Mouse (Mus musculus) kidney, adult 2 months (tissue): Measurements from ENCODE around the gene Sdf2. TPM values are rescaled to one million over a fixed set of nuclear protein-coding genes. Genes with fewer than 3 reads are reported as not detected.

Experiments used
- DNase-seq: peaks from one replicate; pipeline ENCODE4 v3.0.0; 2021
- H3K27ac ChIP-seq: fragments of 200-500 bp; 2 replicates; pipeline ENCODE4 v1.5.1; 2012; ENCODE audit warnings: low read depth, low read length, control low read depth, inconsistent platforms; ENCODE audit not compliant: insufficient read depth
- H3K27me3 ChIP-seq: fragments of 200-500 bp; replicated peaks from 2 replicates; pipeline ENCODE4 v1.6.1; 2012; ENCODE audit warnings: mild to moderate bottlenecking, moderate library complexity, low read length, inconsistent platforms; ENCODE audit not compliant: control insufficient read depth, insufficient read depth
- H3K36me3 ChIP-seq: fragments of 200-500 bp; 2 replicates; pipeline ENCODE4 v1.6.1; 2012; ENCODE audit warnings: mild to moderate bottlenecking, moderate library complexity, low read length, inconsistent platforms; ENCODE audit not compliant: control insufficient read depth, insufficient read depth
- H3K4me1 ChIP-seq: fragments of 200-500 bp; 2 replicates; pipeline ENCODE4 v1.6.1; 2011; ENCODE audit warnings: low read length; ENCODE audit not compliant: control insufficient read depth, insufficient read depth
- H3K4me3 ChIP-seq: fragments of 200-500 bp; 2 replicates; pipeline ENCODE4 v1.5.1; 2011; ENCODE audit warnings: mild to moderate bottlenecking, low read depth, low read length, control low read depth; ENCODE audit not compliant: insufficient read depth
- CTCF ChIP-seq: fragments of 200-500 bp; conservative IDR thresholded peaks from 2 replicates; pipeline ENCODE4 v1.5.1; 2011; ENCODE audit warnings: low read depth, mild to moderate bottlenecking, control low read depth, low read length, moderate library complexity, mixed read lengths; ENCODE audit not compliant: insufficient read depth, insufficient read length
- POLR2A ChIP-seq: fragments of 200-500 bp; IDR thresholded peaks from one replicate; pipeline ENCODE4 v1.6.1; 2011; ENCODE audit warnings: low read depth, low read length, control low read depth
- WGBS: fragments of 180-500 bp; shearing (Covaris S2); methylation state at CpG from one replicate; pipeline ENCODE4 v1.1.7; 2018; 5-methylcytosine and 5-hydroxymethylcytosine counted together
- polyA plus RNA-seq: library from polyadenylated mRNA; depleted of rRNA; stranded (reverse); fragments of >200 nt; gene quantifications from 2 replicates; pipeline ENCODE4 v1.2.3, GENCODE M21; 2012; rRNA removed

The Sdf2 gene
- polyA plus RNA-seq = 127 and 129 TPM in 2 replicates

DNA sequence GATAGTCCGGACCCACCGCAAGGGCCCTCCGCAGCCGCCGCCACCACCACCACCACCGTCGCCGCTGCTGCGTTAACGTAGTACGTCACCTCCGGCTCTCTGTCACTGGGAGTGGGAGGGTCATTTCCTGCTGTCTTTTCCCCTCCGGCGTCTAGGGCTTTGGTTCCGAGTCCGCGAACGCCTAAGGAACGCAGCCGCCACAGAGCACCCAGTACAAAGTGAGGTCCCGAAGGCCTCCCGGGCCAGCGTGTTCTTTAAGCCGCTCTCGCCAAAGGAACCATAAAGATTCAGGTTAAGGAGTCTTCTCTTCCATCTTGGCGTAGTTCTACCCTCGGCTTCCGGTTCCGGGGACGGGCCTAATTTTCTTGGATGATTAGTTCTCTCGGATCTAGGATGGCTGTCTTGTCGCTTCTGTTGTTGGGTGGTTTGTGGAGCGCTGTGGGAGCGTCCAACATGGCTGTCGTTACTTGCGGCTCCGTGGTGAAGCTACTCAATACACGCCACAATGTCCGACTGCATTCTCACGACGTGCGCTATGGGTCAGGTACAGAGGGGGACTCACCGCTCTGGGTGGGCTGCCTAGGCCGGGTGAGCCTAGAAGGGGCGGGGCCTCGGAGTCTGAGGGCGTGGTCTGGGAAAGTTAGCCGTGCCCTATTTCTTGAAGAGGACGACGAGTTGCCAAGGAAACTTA lies at the start of gene Sdf2, which contains the start of gene Supt6:
Gene Sdf2 (plus strand): TSS at position 120 of the 691 bp plus-strand sequence.
Gene Supt6 (minus strand): TSS at position 361 of the 691 bp plus-strand sequence.
- H3K27me3 ChIP-seq = no peaks in the 10 kb centered on the region
- peaks cover 9% of the 10 kb centered on the region for H3K4me1 ChIP-seq
- H3K36me3 ChIP-seq = no peaks in the 10 kb centered on the region
- TF ChIP-seq CTCF (no peak), POLR2A (peak; percentile 33)
- under 1% methylated on average over 50 of the region's 50 CpGs for WGBS
- DNase-seq = peak; percentile 96
- peak within 1 kb of the TSS; percentile 99 for H3K27ac ChIP-seq
- peak within 1 kb of the TSS; percentile 83 for H3K4me3 ChIP-seq

DNA sequence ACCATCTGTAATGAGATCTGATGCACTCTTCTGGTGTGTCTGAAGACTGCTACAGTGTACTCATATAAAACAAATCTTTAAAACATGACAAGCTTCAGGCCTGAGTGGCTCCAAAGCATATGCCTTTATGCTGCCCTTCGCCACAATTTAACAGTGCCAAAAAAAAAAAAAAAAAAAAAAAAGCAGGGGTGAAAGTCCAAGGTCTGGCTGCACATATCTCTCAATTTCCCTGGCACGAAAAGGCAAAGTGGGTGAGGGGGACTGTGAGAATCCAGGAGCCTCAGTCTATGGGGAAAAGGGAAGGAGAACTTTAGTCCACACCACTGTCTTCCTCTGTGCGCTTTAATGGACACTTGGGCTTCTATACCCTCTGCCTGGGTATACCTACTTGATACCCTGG lies 43.2 kb upstream of the Sdf2 start:
- Histone ChIP-seq H3K36me3 (peaks cover under 1% of the 10 kb centered on the region; the same call in 1 of the 2 replicates), H3K27ac (no peak overlapping the region), H3K27me3 (no peaks in the 10 kb centered on the region), H3K4me3 (no peak overlapping the region), H3K4me1 (peaks cover 7% of the 10 kb centered on the region; the same call in 1 of the 2 replicates)
- 61% methylated on average over 3 of the region's 3 CpGs for WGBS
- DNase-seq = peak; percentile 49
- TF ChIP-seq CTCF (no peak), POLR2A (no peak)

DNA sequence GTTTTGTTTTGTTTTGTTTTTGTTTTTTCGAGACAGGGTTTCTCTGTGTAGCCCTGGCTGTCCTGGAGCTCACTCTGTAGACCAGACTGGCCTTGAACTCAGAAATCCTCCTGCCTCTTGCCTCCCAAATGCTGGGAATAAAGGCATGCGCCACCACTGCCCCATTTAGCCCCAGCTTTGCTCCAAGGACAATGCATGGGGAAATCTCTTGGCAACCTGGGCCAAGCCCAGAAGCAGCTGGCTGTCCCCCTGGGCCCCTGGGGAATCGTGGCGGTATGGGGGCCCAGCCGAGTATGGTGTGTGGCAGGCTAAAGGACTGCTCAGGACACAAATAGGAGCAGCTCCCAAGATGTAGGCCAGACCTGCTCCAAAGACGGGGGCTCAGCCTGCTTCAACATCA lies 41.3 kb upstream of the Sdf2 start:
- 83% methylated on average over 6 of the region's 6 CpGs for WGBS
- H3K4me3 ChIP-seq = no peak overlapping the region
- DNase-seq = no peak
- H3K36me3 ChIP-seq = peaks cover 2% of the 10 kb centered on the region; the same call in 1 of the 2 replicates
- no peak overlapping the region for H3K27ac ChIP-seq
- TF ChIP-seq CTCF (no peak), POLR2A (no peak)
- H3K4me1 ChIP-seq = peaks cover 7% of the 10 kb centered on the region; the same call in 1 of the 2 replicates
- no peaks in the 10 kb centered on the region for H3K27me3 ChIP-seq

DNA sequence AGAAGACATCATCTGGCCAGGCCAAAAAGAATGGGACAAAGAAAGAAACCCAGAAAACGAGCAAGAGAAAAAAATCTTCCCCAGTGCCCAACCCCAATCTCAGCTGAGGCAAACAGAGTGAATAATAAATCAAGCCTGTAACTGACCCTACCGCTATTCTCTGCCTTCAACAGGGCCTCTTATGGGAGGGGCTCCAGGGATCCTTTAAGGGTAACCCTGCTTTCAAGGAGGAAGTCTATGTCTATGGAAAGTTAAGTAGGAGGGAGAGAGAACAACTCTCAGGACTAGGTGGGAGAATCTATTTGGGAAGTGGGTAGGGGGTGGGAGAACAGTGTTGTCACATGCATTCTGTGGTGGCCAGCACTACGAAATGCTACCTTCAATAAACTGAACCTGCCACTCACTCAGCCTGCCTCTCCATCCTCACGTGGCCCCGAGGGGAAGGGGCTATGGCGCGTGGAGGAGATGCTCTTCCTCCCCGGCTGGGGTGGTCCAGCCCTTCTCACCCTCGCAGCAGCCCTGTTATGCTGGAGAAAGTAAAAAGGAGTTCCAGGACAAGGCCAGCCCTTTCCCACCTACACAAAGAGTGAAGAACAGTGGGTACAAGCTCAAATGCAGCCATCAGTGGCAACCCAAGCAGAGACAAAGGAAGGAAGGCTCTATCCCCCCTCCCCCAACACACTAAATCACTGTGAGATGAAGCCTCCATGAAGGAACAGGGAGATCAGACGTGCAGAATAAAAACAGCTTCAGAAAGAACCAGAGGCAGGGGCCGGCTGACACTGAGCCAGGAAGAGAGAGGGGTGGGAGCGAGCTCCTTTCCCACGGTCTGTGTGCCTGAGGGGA lies 40.0 kb upstream of the Sdf2 start:
- TF ChIP-seq POLR2A = no peak
- no peak for TF ChIP-seq CTCF
- WGBS = 51% methylated on average over 13 of the region's 13 CpGs
- no peak overlapping the region for H3K27ac ChIP-seq
- H3K27me3 ChIP-seq = no peaks in the 10 kb centered on the region
- H3K4me3 ChIP-seq = no peak overlapping the region
- peaks cover 2% of the 10 kb centered on the region; the same call in 1 of the 2 replicates for H3K36me3 ChIP-seq
- H3K4me1 ChIP-seq = peaks cover 7% of the 10 kb centered on the region; the same call in 1 of the 2 replicates
- DNase-seq = no peak

DNA sequence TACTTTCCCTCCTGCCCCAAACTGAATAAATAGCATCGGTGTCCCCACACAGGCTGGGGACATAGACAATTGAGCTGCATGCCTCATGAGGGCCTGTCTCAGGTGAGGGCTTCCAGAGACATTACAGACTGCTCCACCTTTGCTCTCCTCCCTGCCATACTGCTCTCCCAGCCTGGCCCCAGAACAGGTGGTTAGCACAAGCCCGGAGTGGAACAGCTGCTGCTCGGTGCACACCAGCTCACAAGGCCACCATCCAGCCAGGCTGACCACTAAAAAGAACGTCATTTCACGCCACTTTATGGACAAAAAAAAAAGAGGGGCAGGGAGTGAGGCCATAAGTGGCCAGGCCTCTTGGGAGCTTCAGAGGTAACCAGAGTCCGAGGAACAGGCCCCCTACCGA lies 38.4 kb upstream of the Sdf2 start:
- 93% methylated on average over 7 of the region's 7 CpGs for WGBS
- Histone ChIP-seq H3K27ac (no peak overlapping the region), H3K4me1 (peaks cover 7% of the 10 kb centered on the region; the same call in 1 of the 2 replicates), H3K4me3 (no peak overlapping the region), H3K36me3 (peaks cover 6% of the 10 kb centered on the region; the same call in 1 of the 2 replicates), H3K27me3 (no peaks in the 10 kb centered on the region)
- DNase-seq = no peak
- TF ChIP-seq POLR2A (no peak), CTCF (no peak)

DNA sequence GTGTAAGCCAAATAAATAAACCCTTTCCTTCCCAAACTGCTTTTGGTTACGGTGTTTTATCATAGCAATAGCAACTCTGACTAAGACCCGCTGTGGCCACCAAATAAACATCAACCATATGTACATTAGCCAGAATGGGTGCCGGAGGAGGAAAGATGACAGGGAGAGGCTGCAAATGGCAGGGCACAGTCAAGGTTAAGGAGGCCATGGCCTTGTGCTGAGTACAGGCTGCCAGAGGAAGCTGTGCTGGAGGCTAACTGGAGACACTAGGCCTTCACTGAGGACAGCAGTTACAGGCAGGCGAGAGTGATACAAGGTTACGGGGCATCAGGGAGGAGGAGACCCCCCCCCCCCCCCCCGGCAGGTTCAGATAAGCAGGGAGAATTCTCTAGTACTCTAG lies 35.7 kb upstream of the Sdf2 start:
- Histone ChIP-seq H3K27me3 (no peaks in the 10 kb centered on the region), H3K36me3 (peaks cover 10% of the 10 kb centered on the region; the same call in 1 of the 2 replicates), H3K4me1 (no peaks in the 10 kb centered on the region), H3K4me3 (no peak overlapping the region), H3K27ac (no peak overlapping the region)
- TF ChIP-seq POLR2A (no peak), CTCF (no peak)
- 85% methylated on average over 6 of the region's 6 CpGs for WGBS
- no peak for DNase-seq

DNA sequence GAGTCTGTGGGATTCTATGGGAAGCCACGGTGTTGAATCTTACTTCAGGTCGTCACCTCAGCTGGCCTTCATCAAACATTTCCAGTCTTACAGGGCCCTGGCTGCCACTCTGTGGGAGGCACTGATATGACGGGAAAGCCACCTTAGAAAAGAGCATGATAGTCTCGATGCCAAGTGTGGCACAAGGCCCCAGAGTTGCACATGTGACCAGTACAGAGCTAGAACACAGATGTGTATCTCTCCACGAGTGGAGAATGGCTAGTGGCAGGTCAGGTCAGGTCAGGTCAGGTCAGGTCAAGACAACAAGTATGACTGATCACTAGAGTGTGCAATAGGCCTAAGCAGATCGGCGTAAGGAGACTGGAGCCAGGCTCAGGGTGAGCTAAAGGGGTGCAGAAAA lies 34.9 kb upstream of the Sdf2 start:
- TF ChIP-seq CTCF = no peak
- TF ChIP-seq POLR2A = no peak
- Histone ChIP-seq H3K36me3 (peaks cover 12% of the 10 kb centered on the region), H3K4me1 (no peaks in the 10 kb centered on the region), H3K4me3 (no peak overlapping the region), H3K27me3 (no peaks in the 10 kb centered on the region), H3K27ac (no peak overlapping the region)
- WGBS = 57% methylated on average over 7 of the region's 7 CpGs
- no peak for DNase-seq
